Mouse (Mus musculus): Measurements from ENCODE around the gene Mrps27. TPM values are rescaled to one million over a fixed set of nuclear protein-coding genes. Genes with fewer than 3 reads are reported as not detected.
A peak's percentile ranks its signal among the peaks of the same experiment; 100 is the strongest.

Mrps27 gene
- polyA plus RNA-seq, 1 experiment from 2014 or later = 75.2 TPM

GRCm38 (mm10) chr13:99351186-99351585 lies 6.6 kb downstream of the Mrps27 start:
- no peak overlapping the region for H3K4me2 ChIP-seq (ENCODE audit: low read length)
- no peak overlapping the region for H3K9ac ChIP-seq (ENCODE audit: low read length)
- no peaks in the 10 kb centered on the region for H3K27me3 ChIP-seq (ENCODE audit: control insufficient read depth, insufficient read depth, low read length)
- ATAC-seq (ENCODE audit: insufficient number of reproducible peaks, insufficient read depth, low FRiP score, low read depth) = no peak
- 70% methylated on average over 8 of the region's 8 CpGs for WGBS
- H3K27ac ChIP-seq (replicated peaks in 1 of 2; ENCODE audit: control insufficient read depth in 1 of 2, insufficient read depth in 1 of 2, low read depth in 2 of 2, low read length in 2 of 2) = no peak overlapping the region
- peaks cover 0 to 4% of the 10 kb centered on the region in 2 experiments; a peak in 1 of 4 replicates for H3K4me1 ChIP-seq (ENCODE audit: control insufficient read depth in 2 of 2, insufficient read depth in 2 of 2, low read length in 2 of 2)
- H3K4me3 ChIP-seq (ENCODE audit: control insufficient read depth in 1 of 2, insufficient read depth in 1 of 2, low read depth in 1 of 2, low read length in 2 of 2) = no peak overlapping the region
- peaks cover 45% of the 10 kb centered on the region for H3K36me3 ChIP-seq (ENCODE audit: control insufficient read depth, insufficient read depth, low read length)
- H3K9me3 ChIP-seq (ENCODE audit: control insufficient read depth, low read length) = no peaks in the 10 kb centered on the region

- Histone ChIP-seq H3K27me3 (ENCODE audit: control insufficient read depth, insufficient read depth, low read length) (no peaks in the 10 kb centered on the region), H3K4me2 (ENCODE audit: low read length) (no peak overlapping the region), H3K4me1 (ENCODE audit: control insufficient read depth in 2 of 2, insufficient read depth in 2 of 2, low read length in 2 of 2) (peaks cover 0 to 4% of the 10 kb centered on the region in 2 experiments; a peak in 1 of 4 replicates), H3K9ac (ENCODE audit: low read length) (no peak overlapping the region), H3K36me3 (ENCODE audit: control insufficient read depth, insufficient read depth, low read length) (peaks cover 46% of the 10 kb centered on the region), H3K9me3 (ENCODE audit: control insufficient read depth, low read length) (no peaks in the 10 kb centered on the region), H3K27ac (replicated peaks in 1 of 2; ENCODE audit: control insufficient read depth in 1 of 2, insufficient read depth in 1 of 2, low read depth in 2 of 2, low read length in 2 of 2) (no peak overlapping the region), H3K4me3 (ENCODE audit: control insufficient read depth in 1 of 2, insufficient read depth in 1 of 2, low read depth in 1 of 2, low read length in 2 of 2) (no peak overlapping the region)
- WGBS = 73% methylated on average over 3 of the region's 3 CpGs
- no peak for ATAC-seq (ENCODE audit: insufficient number of reproducible peaks, insufficient read depth, low FRiP score, low read depth)
Measured at GRCm38 (mm10) chr13:99351596-99351995, 7.0 kb downstream of the Mrps27 start.

- Histone ChIP-seq H3K9ac (ENCODE audit: low read length) (peak overlapping the region; percentile 80), H3K4me3 (ENCODE audit: control insufficient read depth in 1 of 2, insufficient read depth in 1 of 2, low read depth in 1 of 2, low read length in 2 of 2) (peak overlapping the region; percentile 43 to 48), H3K4me2 (ENCODE audit: low read length) (peak overlapping the region; percentile 84), H3K27ac (replicated peaks in 1 of 2; ENCODE audit: control insufficient read depth in 1 of 2, insufficient read depth in 1 of 2, low read depth in 2 of 2, low read length in 2 of 2) (peak overlapping the region; percentile 69 to 87), H3K36me3 (ENCODE audit: control insufficient read depth, insufficient read depth, low read length) (peaks cover 51% of the 10 kb centered on the region), H3K27me3 (ENCODE audit: control insufficient read depth, insufficient read depth, low read length) (no peaks in the 10 kb centered on the region), H3K4me1 (ENCODE audit: control insufficient read depth in 2 of 2, insufficient read depth in 2 of 2, low read length in 2 of 2) (peaks cover 0 to 4% of the 10 kb centered on the region in 2 experiments; a peak in 1 of 4 replicates), H3K9me3 (ENCODE audit: control insufficient read depth, low read length) (no peaks in the 10 kb centered on the region)
- peak; percentile 99 for ATAC-seq (ENCODE audit: insufficient number of reproducible peaks, insufficient read depth, low FRiP score, low read depth)
- WGBS = 11% methylated on average over 28 of the region's 28 CpGs
Measured at GRCm38 (mm10) chr13:99352758-99353489, 8.3 kb downstream of the Mrps27 start.

- ATAC-seq (ENCODE audit: insufficient number of reproducible peaks, insufficient read depth, low FRiP score, low read depth) = no peak
- H3K9me3 ChIP-seq (ENCODE audit: control insufficient read depth, low read length) = no peaks in the 10 kb centered on the region
- H3K36me3 ChIP-seq (ENCODE audit: control insufficient read depth, insufficient read depth, low read length) = peaks cover 46% of the 10 kb centered on the region
- H3K27me3 ChIP-seq (ENCODE audit: control insufficient read depth, insufficient read depth, low read length) = no peaks in the 10 kb centered on the region
- peak overlapping the region; percentile 43 to 48 for H3K4me3 ChIP-seq (ENCODE audit: control insufficient read depth in 1 of 2, insufficient read depth in 1 of 2, low read depth in 1 of 2, low read length in 2 of 2)
- H3K27ac ChIP-seq (replicated peaks in 1 of 2; ENCODE audit: control insufficient read depth in 1 of 2, insufficient read depth in 1 of 2, low read depth in 2 of 2, low read length in 2 of 2) = peak overlapping the region; percentile 69 to 87
- WGBS = 6% methylated on average over 7 of the region's 7 CpGs
- peak overlapping the region; percentile 84 for H3K4me2 ChIP-seq (ENCODE audit: low read length)
- H3K9ac ChIP-seq (ENCODE audit: low read length) = peak overlapping the region; percentile 80
- peaks cover 0 to 4% of the 10 kb centered on the region in 2 experiments; a peak in 1 of 4 replicates for H3K4me1 ChIP-seq (ENCODE audit: control insufficient read depth in 2 of 2, insufficient read depth in 2 of 2, low read length in 2 of 2)
Measured at GRCm38 (mm10) chr13:99353490-99353851, 8.9 kb downstream of the Mrps27 start.

GRCm38 (mm10) chr13:99355072-99355471 lies 10.5 kb downstream of the Mrps27 start:
- H3K36me3 ChIP-seq (ENCODE audit: control insufficient read depth, insufficient read depth, low read length) = peaks cover 47% of the 10 kb centered on the region
- WGBS = 87% methylated on average over 6 of the region's 6 CpGs
- no peak overlapping the region for H3K4me2 ChIP-seq (ENCODE audit: low read length)
- no peak overlapping the region for H3K27ac ChIP-seq (replicated peaks in 1 of 2; ENCODE audit: control insufficient read depth in 1 of 2, insufficient read depth in 1 of 2, low read depth in 2 of 2, low read length in 2 of 2)
- peaks cover 0 to 4% of the 10 kb centered on the region in 2 experiments; a peak in 1 of 4 replicates for H3K4me1 ChIP-seq (ENCODE audit: control insufficient read depth in 2 of 2, insufficient read depth in 2 of 2, low read length in 2 of 2)
- H3K4me3 ChIP-seq (ENCODE audit: control insufficient read depth in 1 of 2, insufficient read depth in 1 of 2, low read depth in 1 of 2, low read length in 2 of 2) = no peak overlapping the region
- H3K9me3 ChIP-seq (ENCODE audit: control insufficient read depth, low read length) = no peaks in the 10 kb centered on the region
- H3K9ac ChIP-seq (ENCODE audit: low read length) = no peak overlapping the region
- no peaks in the 10 kb centered on the region for H3K27me3 ChIP-seq (ENCODE audit: control insufficient read depth, insufficient read depth, low read length)
- no peak for ATAC-seq (ENCODE audit: insufficient number of reproducible peaks, insufficient read depth, low FRiP score, low read depth)

GRCm38 (mm10) chr13:99355861-99356260 lies 11.3 kb downstream of the Mrps27 start:
- no peak overlapping the region for H3K27ac ChIP-seq (replicated peaks in 1 of 2; ENCODE audit: control insufficient read depth in 1 of 2, insufficient read depth in 1 of 2, low read depth in 2 of 2, low read length in 2 of 2)
- no peak overlapping the region for H3K4me2 ChIP-seq (ENCODE audit: low read length)
- H3K4me3 ChIP-seq (ENCODE audit: control insufficient read depth in 1 of 2, insufficient read depth in 1 of 2, low read depth in 1 of 2, low read length in 2 of 2) = no peak overlapping the region
- 69% methylated on average over 7 of the region's 7 CpGs for WGBS
- no peak for ATAC-seq (ENCODE audit: insufficient number of reproducible peaks, insufficient read depth, low FRiP score, low read depth)
- H3K4me1 ChIP-seq (ENCODE audit: control insufficient read depth in 2 of 2, insufficient read depth in 2 of 2, low read length in 2 of 2) = peaks cover 0 to 4% of the 10 kb centered on the region in 2 experiments; a peak in 1 of 4 replicates
- H3K36me3 ChIP-seq (ENCODE audit: control insufficient read depth, insufficient read depth, low read length) = peaks cover 41% of the 10 kb centered on the region
- H3K9me3 ChIP-seq (ENCODE audit: control insufficient read depth, low read length) = no peaks in the 10 kb centered on the region
- no peak overlapping the region for H3K9ac ChIP-seq (ENCODE audit: low read length)
- H3K27me3 ChIP-seq (ENCODE audit: control insufficient read depth, insufficient read depth, low read length) = no peaks in the 10 kb centered on the region

GRCm38 (mm10) chr13:99356428-99357265 lies 12.1 kb downstream of the Mrps27 start:
- H3K9me3 ChIP-seq (ENCODE audit: control insufficient read depth, low read length) = no peaks in the 10 kb centered on the region
- H3K9ac ChIP-seq (ENCODE audit: low read length) = no peak overlapping the region
- no peak overlapping the region for H3K4me2 ChIP-seq (ENCODE audit: low read length)
- peaks cover 0 to 4% of the 10 kb centered on the region in 2 experiments; a peak in 1 of 4 replicates for H3K4me1 ChIP-seq (ENCODE audit: control insufficient read depth in 2 of 2, insufficient read depth in 2 of 2, low read length in 2 of 2)
- H3K27ac ChIP-seq (replicated peaks in 1 of 2; ENCODE audit: control insufficient read depth in 1 of 2, insufficient read depth in 1 of 2, low read depth in 2 of 2, low read length in 2 of 2) = no peak overlapping the region
- no peak overlapping the region for H3K4me3 ChIP-seq (ENCODE audit: control insufficient read depth in 1 of 2, insufficient read depth in 1 of 2, low read depth in 1 of 2, low read length in 2 of 2)
- WGBS = 54% methylated on average over 9 of the region's 9 CpGs
- no peak for ATAC-seq (ENCODE audit: insufficient number of reproducible peaks, insufficient read depth, low FRiP score, low read depth)
- H3K27me3 ChIP-seq (ENCODE audit: control insufficient read depth, insufficient read depth, low read length) = no peaks in the 10 kb centered on the region
- H3K36me3 ChIP-seq (ENCODE audit: control insufficient read depth, insufficient read depth, low read length) = peaks cover 33% of the 10 kb centered on the region

Measured in heart, embryonic 14.5 days (tissue).